Mouse (Mus musculus): ENCODE measurements at regions not wholly inside any gene's neighbourhood (a gene's known extent, or its start where the extent isn't known, plus 50 kb on each side); places are given as distances from the start of the nearest gene placed in this dataset.

DNA sequence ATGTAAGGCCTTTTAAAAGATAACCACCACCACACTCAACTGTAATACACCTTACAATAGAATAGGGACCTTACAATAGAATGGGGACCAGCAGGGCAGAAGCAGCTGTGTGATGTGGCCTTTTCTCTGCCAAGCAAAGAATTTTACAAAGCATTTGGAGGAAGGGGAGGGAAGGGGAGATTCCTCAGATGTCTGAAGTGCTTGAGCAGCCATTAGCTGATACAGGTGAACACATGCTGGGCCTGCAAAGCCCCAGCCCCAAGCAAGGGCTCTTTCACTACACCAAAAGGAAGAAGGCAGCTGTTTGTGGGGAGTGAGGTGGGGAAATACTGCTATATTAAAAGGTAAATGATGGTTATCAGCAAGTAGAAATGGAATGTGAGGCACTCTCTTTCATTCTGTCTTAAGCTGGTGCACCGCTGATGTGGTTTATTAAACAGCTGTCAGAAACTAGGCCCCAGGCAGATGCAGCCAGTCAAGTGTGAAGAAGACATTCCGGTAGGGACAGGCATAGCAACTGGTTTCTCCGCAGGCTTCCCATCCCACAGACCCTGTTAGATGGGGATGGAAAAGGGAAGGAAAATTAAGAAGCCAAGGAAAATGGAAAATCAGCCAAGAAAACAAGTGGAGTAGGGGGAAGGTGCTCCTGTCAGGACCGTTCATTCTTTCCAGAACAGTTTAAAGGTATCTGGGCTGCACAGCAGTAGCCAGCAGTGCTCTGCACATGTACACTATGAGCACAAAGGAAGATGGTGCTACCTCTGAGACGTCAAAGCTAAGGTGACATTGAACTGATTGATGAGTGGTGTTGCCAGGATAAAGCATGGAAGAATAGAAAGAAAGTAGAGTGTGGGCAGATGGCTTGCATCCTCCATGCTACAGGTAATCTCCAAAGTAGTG lies 508.6 kb upstream of the Plxna2 start:
- H3K27ac ChIP-seq, result no peak overlapping the region
- WGBS, result 73% methylated on average over 5 of the region's 5 CpGs
- no peaks in the 10 kb centered on the region for H3K27me3 ChIP-seq (ENCODE audit: control insufficient read depth, insufficient read depth, low read length)
- no peaks in the 10 kb centered on the region for H3K36me3 ChIP-seq (ENCODE audit: control insufficient read depth, insufficient read depth, low read length)
- intact Hi-C loops (cut with DNase I), result no loop called here
- no peak overlapping the region for H3K4me3 ChIP-seq
- no peak for DNase-seq
- TF ChIP-seq POLR2A (IDR thresholded peaks at IDR 0.05; ENCODE audit: insufficient read depth, low read depth, low read length) (no peak), EP300 (IDR thresholded peaks at IDR 0.05; ENCODE audit: insufficient read depth, low read depth, low read length) (no peak), CTCF (IDR thresholded peaks at IDR 0.05) (no peak)
- H3K4me1 ChIP-seq (ENCODE audit: control insufficient read depth, insufficient read depth, low read length), result no peaks in the 10 kb centered on the region
- no peaks in the 10 kb centered on the region for H3K79me2 ChIP-seq (replicated peaks; ENCODE audit: control insufficient read depth, insufficient read depth, low read length)
- no peak overlapping the region for H3K9ac ChIP-seq (ENCODE audit: low read depth, low read length)

DNA sequence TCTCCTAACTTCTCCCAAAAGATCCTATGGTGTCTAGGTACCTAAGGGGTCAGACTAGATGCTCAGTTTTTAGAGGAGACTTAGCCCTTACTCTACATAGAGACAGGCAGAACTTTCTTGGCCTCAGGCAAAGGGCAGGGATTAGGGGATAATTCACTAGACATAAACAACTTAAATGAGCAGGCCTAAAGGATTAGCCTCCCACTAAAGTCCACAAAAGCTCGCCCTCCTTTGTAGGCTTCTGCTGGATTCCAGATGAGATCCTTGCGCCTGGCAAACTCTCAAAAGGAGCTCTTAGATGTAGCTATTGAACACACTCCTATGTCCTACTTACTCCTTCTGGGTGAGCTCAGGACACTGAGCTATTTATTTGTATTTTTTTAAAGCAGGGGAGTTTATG lies 509.9 kb upstream of the Plxna2 start:
- no peak overlapping the region for H3K4me3 ChIP-seq
- intact Hi-C loops (cut with DNase I), result no loop called here
- H3K9ac ChIP-seq (ENCODE audit: low read depth, low read length), result no peak overlapping the region
- H3K27me3 ChIP-seq (ENCODE audit: control insufficient read depth, insufficient read depth, low read length), result no peaks in the 10 kb centered on the region
- no peak overlapping the region for H3K27ac ChIP-seq
- WGBS, result 81% methylated on average over 2 of the region's 2 CpGs
- no peak for DNase-seq
- TF ChIP-seq CTCF (IDR thresholded peaks at IDR 0.05) (no peak), EP300 (IDR thresholded peaks at IDR 0.05; ENCODE audit: insufficient read depth, low read depth, low read length) (no peak), POLR2A (IDR thresholded peaks at IDR 0.05; ENCODE audit: insufficient read depth, low read depth, low read length) (no peak)
- H3K36me3 ChIP-seq (ENCODE audit: control insufficient read depth, insufficient read depth, low read length), result no peaks in the 10 kb centered on the region
- H3K4me1 ChIP-seq (ENCODE audit: control insufficient read depth, insufficient read depth, low read length), result no peaks in the 10 kb centered on the region
- H3K79me2 ChIP-seq (replicated peaks; ENCODE audit: control insufficient read depth, insufficient read depth, low read length), result no peaks in the 10 kb centered on the region

DNA sequence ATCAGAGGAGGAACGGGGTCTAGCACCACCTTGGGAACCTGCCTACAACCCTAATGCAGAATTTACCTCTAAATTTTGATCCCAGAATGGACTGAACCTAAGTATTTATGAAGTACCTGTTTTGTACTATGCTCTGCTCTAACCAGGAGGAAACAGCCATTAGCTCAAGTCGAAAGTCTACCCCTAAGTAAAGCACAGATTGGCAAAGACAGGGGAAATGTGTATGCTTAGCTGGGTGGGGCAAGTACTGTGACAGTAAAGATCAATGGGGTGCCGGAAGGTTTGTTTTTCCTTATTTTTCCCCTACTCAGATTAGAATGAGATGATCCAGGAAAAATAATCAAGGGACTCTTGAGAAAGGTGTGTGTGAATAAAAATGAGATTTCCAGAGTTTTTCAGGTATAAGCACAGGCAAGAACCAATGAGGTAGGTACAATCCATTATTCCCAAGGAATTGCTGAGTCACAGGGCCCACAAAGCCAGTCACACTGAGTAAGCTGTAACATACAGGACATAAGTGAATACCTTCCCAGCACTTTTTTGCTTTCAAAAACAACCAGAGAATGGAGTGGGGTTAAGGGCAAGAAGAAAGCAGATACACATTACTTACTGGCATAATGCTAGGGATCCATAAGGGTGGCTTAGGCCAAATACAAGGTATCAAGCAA lies 510.6 kb upstream of the Plxna2 start:
- Histone ChIP-seq H3K9ac (ENCODE audit: low read depth, low read length) (no peak overlapping the region), H3K27ac (no peak overlapping the region), H3K4me3 (no peak overlapping the region), H3K79me2 (replicated peaks; ENCODE audit: control insufficient read depth, insufficient read depth, low read length) (no peaks in the 10 kb centered on the region), H3K36me3 (ENCODE audit: control insufficient read depth, insufficient read depth, low read length) (no peaks in the 10 kb centered on the region), H3K4me1 (ENCODE audit: control insufficient read depth, insufficient read depth, low read length) (no peaks in the 10 kb centered on the region), H3K27me3 (ENCODE audit: control insufficient read depth, insufficient read depth, low read length) (no peaks in the 10 kb centered on the region)
- no peak for TF ChIP-seq EP300 (IDR thresholded peaks at IDR 0.05; ENCODE audit: insufficient read depth, low read depth, low read length)
- TF ChIP-seq CTCF (IDR thresholded peaks at IDR 0.05), result no peak
- no peak for TF ChIP-seq POLR2A (IDR thresholded peaks at IDR 0.05; ENCODE audit: insufficient read depth, low read depth, low read length)
- DNase-seq, result no peak
- 81% methylated on average over 3 of the region's 3 CpGs for WGBS
- intact Hi-C loops (cut with DNase I), result no loop called here

DNA sequence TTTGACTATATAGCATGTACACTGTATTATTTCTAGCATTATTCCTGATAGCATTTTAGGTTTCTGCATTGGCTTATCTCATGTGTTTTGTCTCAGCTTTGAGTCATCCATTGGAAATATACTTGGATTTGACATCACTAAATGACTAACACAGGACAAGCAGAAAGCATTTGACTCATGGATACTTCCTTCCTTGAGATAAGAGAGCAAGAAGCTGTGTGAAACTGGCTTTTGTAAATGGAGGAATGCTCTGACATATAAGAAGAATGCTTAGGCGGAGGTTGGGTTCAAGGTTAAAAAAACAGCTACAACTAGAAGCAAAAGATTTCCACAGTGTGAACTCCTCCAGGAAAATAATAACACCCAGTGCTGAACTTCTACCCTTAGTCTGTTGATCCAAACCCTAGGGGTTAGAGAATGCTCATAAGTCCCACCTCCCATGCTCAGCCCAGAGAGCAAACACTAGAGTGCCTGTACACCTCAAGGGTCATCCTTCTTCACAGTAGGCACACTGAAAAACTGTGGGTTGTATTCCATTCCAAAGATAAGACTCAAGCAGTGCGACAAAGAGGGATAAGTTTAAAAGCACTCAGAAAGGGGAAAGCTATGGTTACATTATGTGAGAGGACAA lies 528.0 kb upstream of the Plxna2 start:
- TF ChIP-seq POLR2A (IDR thresholded peaks at IDR 0.05; ENCODE audit: insufficient read depth, low read depth, low read length) (no peak), CTCF (IDR thresholded peaks at IDR 0.05) (no peak), EP300 (IDR thresholded peaks at IDR 0.05; ENCODE audit: insufficient read depth, low read depth, low read length) (no peak)
- intact Hi-C loops (cut with DNase I), result no loop called here
- no peak overlapping the region for H3K4me3 ChIP-seq
- no peaks in the 10 kb centered on the region for H3K4me1 ChIP-seq (ENCODE audit: control insufficient read depth, insufficient read depth, low read length)
- H3K9ac ChIP-seq (ENCODE audit: low read depth, low read length), result no peak overlapping the region
- WGBS, result 30% methylated on average over 2 of the region's 2 CpGs
- H3K27me3 ChIP-seq (ENCODE audit: control insufficient read depth, insufficient read depth, low read length), result no peaks in the 10 kb centered on the region
- no peak overlapping the region for H3K27ac ChIP-seq
- H3K36me3 ChIP-seq (ENCODE audit: control insufficient read depth, insufficient read depth, low read length), result no peaks in the 10 kb centered on the region
- H3K79me2 ChIP-seq (replicated peaks; ENCODE audit: control insufficient read depth, insufficient read depth, low read length), result no peaks in the 10 kb centered on the region
- no peak for DNase-seq

DNA sequence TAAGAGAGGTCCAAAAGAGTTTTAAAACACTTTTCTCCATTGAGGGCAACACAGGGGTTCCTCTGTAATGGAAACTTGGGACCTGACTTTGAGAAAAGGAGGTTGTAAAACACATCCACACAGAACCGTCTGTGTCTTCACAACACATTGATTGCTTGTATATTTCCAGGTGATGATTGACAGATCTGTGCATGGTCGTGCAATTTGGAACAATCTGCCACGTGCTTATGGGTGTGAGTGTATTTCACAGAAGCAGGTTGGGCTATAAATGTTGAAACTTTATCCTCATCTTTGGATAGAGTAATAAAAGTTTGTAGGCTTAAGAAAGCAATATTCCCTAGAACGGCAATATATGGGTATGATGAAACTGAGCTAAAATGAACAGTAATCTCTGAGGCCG lies 559.5 kb upstream of the Plxna2 start:
- Histone ChIP-seq H3K36me3 (ENCODE audit: control insufficient read depth, insufficient read depth, low read length) (no peaks in the 10 kb centered on the region), H3K79me2 (replicated peaks; ENCODE audit: control insufficient read depth, insufficient read depth, low read length) (no peaks in the 10 kb centered on the region), H3K4me3 (no peak overlapping the region), H3K4me1 (ENCODE audit: control insufficient read depth, insufficient read depth, low read length) (no peaks in the 10 kb centered on the region), H3K27me3 (ENCODE audit: control insufficient read depth, insufficient read depth, low read length) (no peaks in the 10 kb centered on the region), H3K9ac (ENCODE audit: low read depth, low read length) (no peak overlapping the region), H3K27ac (no peak overlapping the region)
- intact Hi-C loops (cut with DNase I), result no loop called here
- 86% methylated on average over 5 of the region's 5 CpGs for WGBS
- TF ChIP-seq POLR2A (IDR thresholded peaks at IDR 0.05; ENCODE audit: insufficient read depth, low read depth, low read length), result no peak
- TF ChIP-seq EP300 (IDR thresholded peaks at IDR 0.05; ENCODE audit: insufficient read depth, low read depth, low read length), result no peak
- TF ChIP-seq CTCF (IDR thresholded peaks at IDR 0.05), result no peak
- DNase-seq, result no peak
